ENCODE assay signal across 30 mouse cellular contexts in genomic region chr13:5587196-5587595, GRCm38 (mm10).
"Had no signal": no experiment of that assay in that cellular context is flagged by ENCODE, and none has a peak within 500 bp of the region (broad histone marks: within the 10 kb centered on the region; RNA-seq: fewer than 3 reads in every experiment).

No protein-coding gene starts in this region.

- H3K4me2 ChIP-seq: limb, embryonic 12.5 days; limb, embryonic 13.5 days; limb, embryonic 15.5 days; liver, embryonic 13.5 days; liver, embryonic 15.5 days; lung, embryonic 14.5 days; lung, embryonic 15.5 days; midbrain, embryonic 11.5 days; midbrain, embryonic 12.5 days; midbrain, embryonic 13.5 days; midbrain, embryonic 15.5 days; neural tube, embryonic 12.5 days had no signal

- H3K9me3 ChIP-seq: limb, embryonic 10.5 days; limb, embryonic 12.5 days; limb, embryonic 13.5 days; limb, embryonic 15.5 days; liver, embryonic 13.5 days; liver, embryonic 15.5 days; lung, embryonic 15.5 days; megakaryocyte, embryonic 14.5 days; midbrain, embryonic 10.5 days; midbrain, embryonic 12.5 days; midbrain, embryonic 13.5 days; midbrain, embryonic 15.5 days; neural tube, embryonic 12.5 days had no signal

- DNase-seq: left cerebral cortex, postnatal 4 days; liver; liver, embryonic 13.5 days; lung, adult 18-20 months; lung, adult 2 months; lung, embryonic 14.5 days; lung, postnatal 10 days; lung, postnatal 14 days; lung, postnatal 36 days; lung, postnatal 4 days; midbrain, embryonic 14.5 days had no signal

- H3K9ac ChIP-seq: limb, embryonic 12.5 days; limb, embryonic 13.5 days; limb, embryonic 15.5 days; liver, embryonic 13.5 days; liver, embryonic 14.5 days; liver, embryonic 15.5 days; lung, embryonic 14.5 days; lung, embryonic 15.5 days; midbrain, embryonic 12.5 days; midbrain, embryonic 13.5 days; midbrain, embryonic 15.5 days; neural tube, embryonic 12.5 days had no signal

- H3K4me3 ChIP-seq: left cerebral cortex, adult 2 months; limb, embryonic 10.5 days; limb, embryonic 12.5 days; limb, embryonic 13.5 days; limb, embryonic 15.5 days; liver, embryonic 13.5 days; liver, embryonic 15.5 days; lung, embryonic 15.5 days; megakaryocyte, embryonic 14.5 days; midbrain, embryonic 10.5 days; midbrain, embryonic 12.5 days; midbrain, embryonic 13.5 days; midbrain, embryonic 15.5 days; myocyte; neural tube, embryonic 12.5 days had no signal

- H3K27ac ChIP-seq: left cerebral cortex, adult 2 months; limb, embryonic 10.5 days; limb, embryonic 12.5 days; limb, embryonic 13.5 days; limb, embryonic 15.5 days; liver, embryonic 13.5 days; liver, embryonic 14.5 days; liver, embryonic 15.5 days; lung, embryonic 15.5 days; macrophage; midbrain, embryonic 10.5 days; midbrain, embryonic 12.5 days; midbrain, embryonic 13.5 days; midbrain, embryonic 15.5 days; neural tube, embryonic 12.5 days had no signal

- ATAC-seq: lung, postnatal 0 days; midbrain, embryonic 13.5 days; midbrain, embryonic 15.5 days; midbrain, embryonic 16.5 days had no signal

- H3K27me3 ChIP-seq: limb, embryonic 12.5 days; limb, embryonic 13.5 days; limb, embryonic 15.5 days; liver, embryonic 13.5 days; liver, embryonic 15.5 days; lung, embryonic 15.5 days; megakaryocyte, embryonic 14.5 days; midbrain, embryonic 12.5 days; midbrain, embryonic 13.5 days; midbrain, embryonic 15.5 days; neural tube, embryonic 12.5 days had no signal

- H3K36me3 ChIP-seq: limb, embryonic 10.5 days; limb, embryonic 12.5 days; limb, embryonic 13.5 days; limb, embryonic 15.5 days; liver, embryonic 13.5 days; liver, embryonic 15.5 days; lung, embryonic 15.5 days; midbrain, embryonic 10.5 days; midbrain, embryonic 12.5 days; midbrain, embryonic 13.5 days; midbrain, embryonic 15.5 days; neural tube, embryonic 12.5 days had no signal

- H3K4me1 ChIP-seq: limb, embryonic 10.5 days; limb, embryonic 12.5 days; limb, embryonic 13.5 days; limb, embryonic 15.5 days; liver, embryonic 13.5 days; liver, embryonic 15.5 days; lung, embryonic 15.5 days; midbrain, embryonic 12.5 days; midbrain, embryonic 13.5 days; midbrain, embryonic 15.5 days; neural tube, embryonic 12.5 days had no signal
